Mouse (Mus musculus) splenic B cell, adult 2 months (primary cell): ENCODE results near the gene Map6.

Source experiments
- DNase-seq: peaks from one replicate; pipeline ENCODE4 v3.0.0-alpha.2; 2011; ENCODE audit warnings: low read depth, low spot score
- H3K27me3 ChIP-seq: 2 replicates; pipeline ENCODE4 v1.6.1; 2012; ENCODE audit warnings: mild to moderate bottlenecking, low read length, moderate library complexity, mixed read lengths; ENCODE audit not compliant: control insufficient read depth, poor library complexity, insufficient read depth, severe bottlenecking
- H3K36me3 ChIP-seq: 2 replicates; pipeline ENCODE4 v1.6.1; 2012; ENCODE audit warnings: mild to moderate bottlenecking, low read length, moderate library complexity, mixed read lengths; ENCODE audit not compliant: control insufficient read depth, poor library complexity, insufficient read depth, severe bottlenecking

Map6 gene

GRCm38 (mm10) chr7:99267251-99267896 is at the start of gene Map6:
Map6 (plus strand) TSS chr7:99267447.
- DNase-seq, result no peak
- H3K27me3 ChIP-seq, result no peaks in the 10 kb centered on the region; the same call in 1 of the 2 replicates
- no peaks in the 10 kb centered on the region for H3K36me3 ChIP-seq

- no peaks in the 10 kb centered on the region for H3K36me3 ChIP-seq
- no peaks in the 10 kb centered on the region; the same call in 1 of the 2 replicates for H3K27me3 ChIP-seq
- no peak for DNase-seq
Observed at GRCm38 (mm10) chr7:99224225-99224624, 43.0 kb upstream of the Map6 start.

- no peaks in the 10 kb centered on the region for H3K36me3 ChIP-seq
Observed at GRCm38 (mm10) chr7:99224648-99225190, 42.5 kb upstream of the Map6 start.

GRCm38 (mm10) chr7:99225421-99225820 is 41.8 kb upstream of the Map6 start:
- no peak for DNase-seq
- Histone ChIP-seq H3K36me3 (no peaks in the 10 kb centered on the region), H3K27me3 (no peaks in the 10 kb centered on the region; the same call in 1 of the 2 replicates)

More at GRCm38 (mm10) chr7:99224648-99225190, 42.5 kb upstream of the Map6 start:
- no peak for DNase-seq
- H3K27me3 ChIP-seq, result no peaks in the 10 kb centered on the region; the same call in 1 of the 2 replicates

GRCm38 (mm10) chr7:99226662-99227061 is 40.6 kb upstream of the Map6 start:
- H3K36me3 ChIP-seq, result no peaks in the 10 kb centered on the region
- no peaks in the 10 kb centered on the region; the same call in 1 of the 2 replicates for H3K27me3 ChIP-seq
- DNase-seq, result no peak

- Histone ChIP-seq H3K27me3 (no peaks in the 10 kb centered on the region; the same call in 1 of the 2 replicates), H3K36me3 (no peaks in the 10 kb centered on the region)
- no peak for DNase-seq
Observed at GRCm38 (mm10) chr7:99227267-99227666, 40.0 kb upstream of the Map6 start.

- Histone ChIP-seq H3K36me3 (no peaks in the 10 kb centered on the region), H3K27me3 (no peaks in the 10 kb centered on the region)
- DNase-seq, result no peak
Observed at GRCm38 (mm10) chr7:99228825-99229224, 38.4 kb upstream of the Map6 start.

GRCm38 (mm10) chr7:99229411-99229810 is 37.8 kb upstream of the Map6 start:
- peak; percentile 23 for DNase-seq
- Histone ChIP-seq H3K36me3 (no peaks in the 10 kb centered on the region), H3K27me3 (no peaks in the 10 kb centered on the region)

- Histone ChIP-seq H3K27me3 (no peaks in the 10 kb centered on the region), H3K36me3 (no peaks in the 10 kb centered on the region)
- no peak for DNase-seq
Observed at GRCm38 (mm10) chr7:99230061-99230747, 37.0 kb upstream of the Map6 start.

- Histone ChIP-seq H3K36me3 (no peaks in the 10 kb centered on the region), H3K27me3 (no peaks in the 10 kb centered on the region)
- no peak for DNase-seq
Observed at GRCm38 (mm10) chr7:99232571-99232970, 34.7 kb upstream of the Map6 start.

- no peak for DNase-seq
Observed at GRCm38 (mm10) chr7:99234916-99235315, 32.3 kb upstream of the Map6 start.

GRCm38 (mm10) chr7:99235657-99236056 is 31.6 kb upstream of the Map6 start:
- Histone ChIP-seq H3K27me3 (no peaks in the 10 kb centered on the region), H3K36me3 (no peaks in the 10 kb centered on the region)
- DNase-seq, result no peak

More at GRCm38 (mm10) chr7:99234916-99235315, 32.3 kb upstream of the Map6 start:
- Histone ChIP-seq H3K27me3 (no peaks in the 10 kb centered on the region), H3K36me3 (no peaks in the 10 kb centered on the region)

- no peaks in the 10 kb centered on the region for H3K36me3 ChIP-seq
- no peak for DNase-seq
- no peaks in the 10 kb centered on the region for H3K27me3 ChIP-seq
Observed at GRCm38 (mm10) chr7:99236888-99237660, 30.2 kb upstream of the Map6 start.

- no peaks in the 10 kb centered on the region for H3K36me3 ChIP-seq
Observed at GRCm38 (mm10) chr7:99238417-99238816, 28.8 kb upstream of the Map6 start, which contains the start of gene Mogat2. Mogat2 (minus strand) TSS chr7:99238619.

More at GRCm38 (mm10) chr7:99238417-99238816, 28.8 kb upstream of the Map6 start, which contains the start of gene Mogat2:
- DNase-seq, result no peak
- H3K27me3 ChIP-seq, result no peaks in the 10 kb centered on the region
